Mouse (Mus musculus) heart, postnatal 0 days (tissue): ENCODE data around the gene Gpr34.

Experiments
- CTCF ChIP-seq: IDR thresholded peaks from 2 replicates; pipeline ENCODE4 v1.5.1; 2016; ENCODE audit warnings: antibody characterized with exemption, control low read depth, low read depth
- EP300 ChIP-seq: IDR thresholded peaks from 2 replicates; pipeline ENCODE4 v1.6.1; 2016; ENCODE audit warnings: antibody characterized with exemption, low read depth

DNA sequence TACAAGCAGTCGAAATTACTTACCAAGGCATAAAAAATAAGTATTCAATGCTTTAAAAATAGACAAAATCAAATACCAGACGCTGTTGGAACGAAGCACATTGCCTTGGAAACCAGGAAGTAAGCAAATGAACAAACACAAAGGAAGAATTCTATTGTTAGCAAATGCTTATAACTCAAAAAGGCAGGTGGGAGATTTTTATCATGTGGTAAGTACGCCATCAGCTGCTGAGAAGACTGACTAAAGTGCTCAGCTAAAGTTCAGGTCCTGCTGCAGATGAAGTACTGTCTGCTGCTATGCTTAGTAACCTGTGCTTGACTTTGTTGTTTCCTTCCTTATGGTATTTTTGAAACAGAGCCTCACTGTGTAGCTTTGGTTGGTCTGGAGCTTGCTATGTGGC lies 13.4 kb upstream of the Gpr34 start:
- no peak for TF ChIP-seq CTCF
- no peak for TF ChIP-seq EP300
